Mouse (Mus musculus) heart, embryonic 13.5 days (tissue): Measurements from ENCODE around the gene Kif6. TPM values are rescaled to one million over a fixed set of nuclear protein-coding genes. Genes with fewer than 3 reads are reported as not detected.

ENCODE experiments used
- ATAC-seq: fragments of 200-750 bp; cut with Nextera tagmentation; 2 replicates; pipeline ENCODE4 v1.8.0; 2017; ENCODE audit warnings: moderate TSS enrichment; ENCODE audit not compliant: insufficient number of reproducible peaks, low FRiP score, low TSS enrichment; ENCODE audit errors: extremely low read depth
- H3K27ac ChIP-seq: fragments of 300-500 bp; sonication (generic); replicated peaks from 2 replicates; pipeline ENCODE4 v1.5.1; 2015; ENCODE audit warnings: moderate library complexity, mild to moderate bottlenecking, inconsistent platforms
- H3K27me3 ChIP-seq: fragments of 300-500 bp; sonication (generic); replicated peaks from 2 replicates; pipeline ENCODE4 v1.6.1; 2015; ENCODE audit warnings: mild to moderate bottlenecking, inconsistent platforms
- H3K36me3 ChIP-seq: fragments of 300-500 bp; sonication (generic); 2 replicates; pipeline ENCODE4 v1.6.1; 2015; ENCODE audit warnings: mild to moderate bottlenecking, inconsistent platforms
- H3K4me1 ChIP-seq: fragments of 300-500 bp; sonication (generic); 2 replicates; pipeline ENCODE4 v1.6.1; 2015; ENCODE audit warnings: inconsistent platforms
- H3K4me2 ChIP-seq: fragments of 300-500 bp; sonication (generic); 2 replicates; pipeline ENCODE4 v1.6.1; 2015; ENCODE audit warnings: inconsistent platforms, mild to moderate bottlenecking, moderate library complexity
- H3K4me3 ChIP-seq: fragments of 300-500 bp; sonication (generic); 2 replicates; pipeline ENCODE4 v1.5.1; 2015; ENCODE audit warnings: moderate library complexity, mild to moderate bottlenecking, inconsistent platforms
- H3K9ac ChIP-seq: fragments of 300-500 bp; sonication (generic); 2 replicates; pipeline ENCODE4 v1.6.1; 2015; ENCODE audit warnings: inconsistent platforms, mild to moderate bottlenecking, moderate library complexity
- H3K9me3 ChIP-seq: fragments of 300-500 bp; sonication (generic); 2 replicates; pipeline ENCODE4 v1.6.1; 2016; ENCODE audit warnings: inconsistent platforms
- WGBS: fragments of 180-500 bp; shearing (Covaris S2); methylation state at CpG from one replicate; pipeline ENCODE4 v1.1.7; 2015; ENCODE audit warnings: mixed read lengths; 5-methylcytosine and 5-hydroxymethylcytosine counted together
- polyA plus RNA-seq: library from polyadenylated mRNA; unstranded; fragments of >200 nt; fragmentation: Nextera tagmentation; extraction: Ambion mirVana; gene quantifications from 2 replicates; pipeline ENCODE4 v1.2.1, GENCODE M21; 2015

Gene Kif6
- polyA plus RNA-seq, 1 experiment from 2014 or later: 1.2 TPM

- 82% methylated on average over 5 of the region's 5 CpGs for WGBS
- no peak overlapping the region for H3K4me2 ChIP-seq
- no peak for ATAC-seq
- H3K27ac ChIP-seq: no peak overlapping the region
- no peak overlapping the region for H3K9ac ChIP-seq
- H3K27me3 ChIP-seq: no peaks in the 10 kb centered on the region
- H3K4me1 ChIP-seq: no peaks in the 10 kb centered on the region
- H3K36me3 ChIP-seq: no peaks in the 10 kb centered on the region
- H3K4me3 ChIP-seq: no peak overlapping the region
- no peaks in the 10 kb centered on the region for H3K9me3 ChIP-seq
Observed at GRCm38 (mm10) chr17:49666728-49667127, 51.8 kb downstream of the Kif6 start.

- Histone ChIP-seq H3K27me3 (no peaks in the 10 kb centered on the region), H3K36me3 (no peaks in the 10 kb centered on the region), H3K4me1 (peaks cover 8% of the 10 kb centered on the region), H3K4me3 (no peak overlapping the region), H3K27ac (no peak overlapping the region), H3K9ac (no peak overlapping the region), H3K4me2 (no peak overlapping the region), H3K9me3 (no peaks in the 10 kb centered on the region)
- no peak for ATAC-seq
- WGBS: 77% methylated on average over 6 of the region's 6 CpGs
Observed at GRCm38 (mm10) chr17:49668296-49668695, 53.4 kb downstream of the Kif6 start.

GRCm38 (mm10) chr17:49671921-49672339 lies 57.0 kb downstream of the Kif6 start:
- no peak overlapping the region for H3K4me2 ChIP-seq
- no peaks in the 10 kb centered on the region for H3K36me3 ChIP-seq
- peaks cover 8% of the 10 kb centered on the region for H3K4me1 ChIP-seq
- H3K4me3 ChIP-seq: no peak overlapping the region
- no peak overlapping the region for H3K27ac ChIP-seq
- 69% methylated on average over 6 of the region's 6 CpGs for WGBS
- peaks cover 5% of the 10 kb centered on the region; the same call in 1 of the 2 replicates for H3K9me3 ChIP-seq
- H3K9ac ChIP-seq: no peak overlapping the region
- H3K27me3 ChIP-seq: no peaks in the 10 kb centered on the region
- ATAC-seq: no peak

- Histone ChIP-seq H3K27me3 (no peaks in the 10 kb centered on the region), H3K27ac (no peak overlapping the region), H3K4me2 (no peak overlapping the region), H3K4me1 (peaks cover 8% of the 10 kb centered on the region), H3K36me3 (no peaks in the 10 kb centered on the region), H3K9me3 (peaks cover 5% of the 10 kb centered on the region; the same call in 1 of the 2 replicates), H3K4me3 (no peak overlapping the region), H3K9ac (no peak overlapping the region)
- no peak for ATAC-seq
- WGBS: 65% methylated on average over 5 of the region's 5 CpGs
Observed at GRCm38 (mm10) chr17:49672421-49672820, 57.5 kb downstream of the Kif6 start.

- H3K4me2 ChIP-seq: no peak overlapping the region
- no peak for ATAC-seq
- no peaks in the 10 kb centered on the region for H3K36me3 ChIP-seq
- no peak overlapping the region for H3K4me3 ChIP-seq
- no peak overlapping the region for H3K27ac ChIP-seq
- WGBS: 79% methylated on average over 4 of the region's 4 CpGs
- H3K9ac ChIP-seq: no peak overlapping the region
- peaks cover 5% of the 10 kb centered on the region; the same call in 1 of the 2 replicates for H3K9me3 ChIP-seq
- H3K4me1 ChIP-seq: peaks cover 8% of the 10 kb centered on the region
- no peaks in the 10 kb centered on the region for H3K27me3 ChIP-seq
Observed at GRCm38 (mm10) chr17:49675629-49676028, 60.7 kb downstream of the Kif6 start.

- H3K36me3 ChIP-seq: peaks cover under 1% of the 10 kb centered on the region; the same call in 1 of the 2 replicates
- no peaks in the 10 kb centered on the region for H3K9me3 ChIP-seq
- no peaks in the 10 kb centered on the region for H3K27me3 ChIP-seq
- no peak overlapping the region for H3K4me3 ChIP-seq
- no peak for ATAC-seq
- H3K4me2 ChIP-seq: no peak overlapping the region
- WGBS: 69% methylated on average over 8 of the region's 8 CpGs
- H3K9ac ChIP-seq: no peak overlapping the region
- peaks cover 17% of the 10 kb centered on the region for H3K4me1 ChIP-seq
- H3K27ac ChIP-seq: no peak overlapping the region
Observed at GRCm38 (mm10) chr17:49681410-49681809, 66.5 kb downstream of the Kif6 start.

- no peak for ATAC-seq
- Histone ChIP-seq H3K4me1 (peaks cover 20% of the 10 kb centered on the region), H3K36me3 (peaks cover 5% of the 10 kb centered on the region; the same call in 1 of the 2 replicates), H3K27ac (no peak overlapping the region), H3K4me2 (no peak overlapping the region), H3K27me3 (no peaks in the 10 kb centered on the region), H3K9ac (no peak overlapping the region), H3K4me3 (no peak overlapping the region), H3K9me3 (no peaks in the 10 kb centered on the region; the same call in 1 of the 2 replicates)
- 21% methylated on average over 2 of the region's 2 CpGs for WGBS
Observed at GRCm38 (mm10) chr17:49684146-49684545, 69.2 kb downstream of the Kif6 start.

GRCm38 (mm10) chr17:49690607-49691454 lies 75.9 kb downstream of the Kif6 start:
- H3K4me3 ChIP-seq: no peak overlapping the region
- H3K36me3 ChIP-seq: peaks cover 5% of the 10 kb centered on the region; the same call in 1 of the 2 replicates
- H3K27ac ChIP-seq: peak overlapping the region; percentile 46
- no peaks in the 10 kb centered on the region for H3K27me3 ChIP-seq
- peak overlapping the region; percentile 42 for H3K4me2 ChIP-seq
- peaks cover 32% of the 10 kb centered on the region for H3K4me1 ChIP-seq
- WGBS: 22% methylated on average over 10 of the region's 10 CpGs
- H3K9me3 ChIP-seq: no peaks in the 10 kb centered on the region; the same call in 1 of the 2 replicates
- no peak overlapping the region for H3K9ac ChIP-seq
- no peak for ATAC-seq

- no peak overlapping the region for H3K9ac ChIP-seq
- peak overlapping the region; percentile 46 for H3K27ac ChIP-seq
- H3K9me3 ChIP-seq: no peaks in the 10 kb centered on the region; the same call in 1 of the 2 replicates
- H3K4me1 ChIP-seq: peaks cover 32% of the 10 kb centered on the region
- WGBS: 34% methylated on average over 9 of the region's 9 CpGs
- H3K4me3 ChIP-seq: no peak overlapping the region
- ATAC-seq: no peak
- peak overlapping the region; percentile 42 for H3K4me2 ChIP-seq
- H3K36me3 ChIP-seq: peaks cover 4% of the 10 kb centered on the region; the same call in 1 of the 2 replicates
- no peaks in the 10 kb centered on the region for H3K27me3 ChIP-seq
Observed at GRCm38 (mm10) chr17:49691455-49691805, 76.5 kb downstream of the Kif6 start.

GRCm38 (mm10) chr17:49693206-49693605 lies 78.3 kb downstream of the Kif6 start:
- no peak for ATAC-seq
- no peaks in the 10 kb centered on the region for H3K27me3 ChIP-seq
- no peaks in the 10 kb centered on the region for H3K9me3 ChIP-seq
- WGBS: 71% methylated on average over 5 of the region's 5 CpGs
- H3K27ac ChIP-seq: no peak overlapping the region
- H3K4me2 ChIP-seq: no peak overlapping the region
- H3K36me3 ChIP-seq: no peaks in the 10 kb centered on the region
- peaks cover 32% of the 10 kb centered on the region for H3K4me1 ChIP-seq
- no peak overlapping the region for H3K4me3 ChIP-seq
- no peak overlapping the region for H3K9ac ChIP-seq

GRCm38 (mm10) chr17:49697220-49697619 lies 82.3 kb downstream of the Kif6 start:
- WGBS: 73% methylated on average over 5 of the region's 5 CpGs
- Histone ChIP-seq H3K9me3 (no peaks in the 10 kb centered on the region), H3K9ac (no peak overlapping the region), H3K4me1 (peaks cover under 1% of the 10 kb centered on the region), H3K4me3 (no peak overlapping the region), H3K36me3 (no peaks in the 10 kb centered on the region), H3K27me3 (no peaks in the 10 kb centered on the region), H3K4me2 (no peak overlapping the region), H3K27ac (no peak overlapping the region)
- no peak for ATAC-seq
